Mouse (Mus musculus) neural tube, embryonic 15.5 days (tissue): ENCODE results near the gene Cyp2c69. TPM values are rescaled to one million over a fixed set of nuclear protein-coding genes. Genes with fewer than 3 reads are reported as not detected.
"Not testable (repeated sequence)": the region's sequence is repeated elsewhere in the genome, so short reads cannot be mapped to it uniquely, and the experiment has no call there.

Source experiments
- ATAC-seq: fragments of 200-750 bp; cut with Nextera tagmentation; 2 replicates; pipeline ENCODE4 v1.8.0; 2017; ENCODE audit warnings: mild to moderate bottlenecking, moderate TSS enrichment, moderate library complexity; ENCODE audit not compliant: low FRiP score
- H3K27ac ChIP-seq: fragments of 300-500 bp; sonication (generic); replicated peaks from 2 replicates; pipeline ENCODE4 v1.5.1; 2015; ENCODE audit warnings: mild to moderate bottlenecking, inconsistent platforms
- H3K27me3 ChIP-seq: fragments of 300-500 bp; sonication (generic); replicated peaks from 2 replicates; pipeline ENCODE4 v1.6.1; 2015; ENCODE audit warnings: inconsistent platforms
- H3K36me3 ChIP-seq: fragments of 300-500 bp; sonication (generic); 2 replicates; pipeline ENCODE4 v1.6.1; 2015; ENCODE audit warnings: inconsistent platforms
- H3K4me1 ChIP-seq: fragments of 300-500 bp; sonication (generic); 2 replicates; pipeline ENCODE4 v1.6.1; 2015; ENCODE audit warnings: inconsistent platforms
- H3K4me2 ChIP-seq: fragments of 300-500 bp; sonication (generic); 2 replicates; pipeline ENCODE4 v1.6.1; 2015; ENCODE audit warnings: inconsistent platforms, mild to moderate bottlenecking, moderate library complexity
- H3K4me3 ChIP-seq: fragments of 300-500 bp; sonication (generic); replicated peaks from 2 replicates; pipeline ENCODE4 v1.5.1; 2015; ENCODE audit warnings: mild to moderate bottlenecking, inconsistent platforms
- H3K9ac ChIP-seq: fragments of 300-500 bp; sonication (generic); replicated peaks from 2 replicates; pipeline ENCODE4 v1.6.1; 2015; ENCODE audit warnings: mild to moderate bottlenecking, inconsistent platforms
- H3K9me3 ChIP-seq: fragments of 300-500 bp; sonication (generic); replicated peaks from 2 replicates; pipeline ENCODE4 v1.6.1; 2016; ENCODE audit warnings: inconsistent platforms
- WGBS: fragments of 180-500 bp; shearing (Covaris S2); methylation state at CpG from one replicate; pipeline ENCODE4 v1.1.7; 2015; ENCODE audit warnings: mixed read lengths; 5-methylcytosine and 5-hydroxymethylcytosine counted together
- polyA plus RNA-seq: library from polyadenylated mRNA; unstranded; fragments of >200 nt; fragmentation: Nextera tagmentation; extraction: Ambion mirVana; gene quantifications from 2 replicates; pipeline ENCODE4 v1.2.1, GENCODE M21; 2015

The Cyp2c69 gene
- not detected in 2 replicates for polyA plus RNA-seq

GRCm38 (mm10) chr19:39886699-39887098, at the start of gene Cyp2c69:
Gene Cyp2c69, minus strand, starts transcription at chr19:39886799.
- not testable (repeated sequence) for H3K27me3 ChIP-seq, H3K9ac ChIP-seq, H3K4me1 ChIP-seq, H3K4me3 ChIP-seq, H3K27ac ChIP-seq, H3K9me3 ChIP-seq, H3K4me2 ChIP-seq, ATAC-seq, H3K36me3 ChIP-seq
- WGBS, result 93% methylated on average over 3 of the region's 3 CpGs

GRCm38 (mm10) chr19:39935396-39935795, 48.8 kb upstream of the Cyp2c69 start:
- H3K36me3 ChIP-seq, result no peaks in the 10 kb centered on the region
- 98% methylated on average over 2 of the region's 2 CpGs for WGBS
- no peak overlapping the region for H3K4me2 ChIP-seq
- H3K4me3 ChIP-seq, result no peak overlapping the region
- H3K27me3 ChIP-seq, result no peaks in the 10 kb centered on the region
- no peaks in the 10 kb centered on the region for H3K9me3 ChIP-seq
- H3K9ac ChIP-seq, result no peak overlapping the region
- ATAC-seq, result no peak
- no peaks in the 10 kb centered on the region for H3K4me1 ChIP-seq
- no peak overlapping the region for H3K27ac ChIP-seq

- Histone ChIP-seq H3K36me3 (no peaks in the 10 kb centered on the region), H3K9me3 (no peaks in the 10 kb centered on the region), H3K27me3 (no peaks in the 10 kb centered on the region), H3K9ac (no peak overlapping the region), H3K4me3 (no peak overlapping the region), H3K4me2 (no peak overlapping the region), H3K27ac (no peak overlapping the region), H3K4me1 (no peaks in the 10 kb centered on the region)
- 67% methylated on average over 1 of the region's 1 CpGs for WGBS
- no peak for ATAC-seq
Observed at GRCm38 (mm10) chr19:39930032-39930431, 43.4 kb upstream of the Cyp2c69 start.

- 83% methylated on average over 2 of the region's 2 CpGs for WGBS
- Histone ChIP-seq H3K9ac (no peak overlapping the region), H3K36me3 (no peaks in the 10 kb centered on the region), H3K4me1 (no peaks in the 10 kb centered on the region), H3K4me3 (no peak overlapping the region), H3K27me3 (no peaks in the 10 kb centered on the region), H3K9me3 (0 out of 2 replicates have a peak, but pooled peaks cover 5% of the 10 kb centered on the region), H3K4me2 (no peak overlapping the region), H3K27ac (no peak overlapping the region)
- ATAC-seq, result no peak
Observed at GRCm38 (mm10) chr19:39901656-39902055, 15.1 kb upstream of the Cyp2c69 start.

GRCm38 (mm10) chr19:39890079-39890478, 3.5 kb upstream of the Cyp2c69 start:
- H3K4me3 ChIP-seq, H3K4me1 ChIP-seq, H3K9ac ChIP-seq, H3K27ac ChIP-seq, H3K4me2 ChIP-seq, H3K36me3 ChIP-seq, H3K27me3 ChIP-seq, H3K9me3 ChIP-seq, ATAC-seq: not testable (repeated sequence)
- WGBS, result 79% methylated on average over 3 of the region's 3 CpGs

- no peaks in the 10 kb centered on the region for H3K9me3 ChIP-seq
- H3K4me2 ChIP-seq, result no peak overlapping the region
- H3K27ac ChIP-seq, result no peak overlapping the region
- H3K36me3 ChIP-seq, result no peaks in the 10 kb centered on the region
- 81% methylated on average over 1 of the region's 1 CpGs for WGBS
- H3K27me3 ChIP-seq, result no peaks in the 10 kb centered on the region
- no peaks in the 10 kb centered on the region for H3K4me1 ChIP-seq
- no peak for ATAC-seq
- no peak overlapping the region for H3K9ac ChIP-seq
- no peak overlapping the region for H3K4me3 ChIP-seq
Observed at GRCm38 (mm10) chr19:39866133-39866532, 20.5 kb downstream of the Cyp2c69 start.

GRCm38 (mm10) chr19:39820931-39821330, 65.7 kb downstream of the Cyp2c69 start:
- H3K36me3 ChIP-seq, H3K9me3 ChIP-seq, ATAC-seq, H3K4me3 ChIP-seq, H3K4me1 ChIP-seq, H3K9ac ChIP-seq, H3K4me2 ChIP-seq, H3K27ac ChIP-seq, H3K27me3 ChIP-seq: not testable (repeated sequence)
- WGBS, result 83% methylated on average over 2 of the region's 2 CpGs

- not testable (repeated sequence) for H3K4me1 ChIP-seq, H3K36me3 ChIP-seq, H3K4me3 ChIP-seq, H3K9ac ChIP-seq, H3K27me3 ChIP-seq, H3K4me2 ChIP-seq, H3K9me3 ChIP-seq, H3K27ac ChIP-seq, ATAC-seq
- 90% methylated on average over 1 of the region's 1 CpGs for WGBS
Observed at GRCm38 (mm10) chr19:39816400-39816799, 70.2 kb downstream of the Cyp2c69 start.

- not testable (repeated sequence) for H3K9ac ChIP-seq, H3K27me3 ChIP-seq, H3K4me2 ChIP-seq, ATAC-seq, H3K4me1 ChIP-seq, H3K4me3 ChIP-seq, H3K9me3 ChIP-seq, H3K27ac ChIP-seq, H3K36me3 ChIP-seq
- 73% methylated on average over 4 of the region's 4 CpGs for WGBS
Observed at GRCm38 (mm10) chr19:39815991-39816390, 70.6 kb downstream of the Cyp2c69 start.

- H3K27ac ChIP-seq, H3K4me1 ChIP-seq, H3K9ac ChIP-seq, H3K27me3 ChIP-seq, ATAC-seq, H3K4me2 ChIP-seq, H3K36me3 ChIP-seq, H3K9me3 ChIP-seq, H3K4me3 ChIP-seq: not testable (repeated sequence)
- WGBS, result 87% methylated on average over 3 of the region's 3 CpGs
Observed at GRCm38 (mm10) chr19:39812714-39813113, 73.9 kb downstream of the Cyp2c69 start, which contains the start of gene Cyp2c40. Gene Cyp2c40, minus strand, starts transcription at chr19:39812814.

Other genes with a start within 250 kb of the Cyp2c69 start
- not detected in 2 replicates for gene Cyp2c67, start 237.7 kb downstream of the Cyp2c69 start, polyA plus RNA-seq
- gene Cyp2c68, start 145.7 kb downstream of the Cyp2c69 start, polyA plus RNA-seq, result 0.12 and 4.8 TPM in 2 replicates
- gene Cyp2c40, start 74.0 kb downstream of the Cyp2c69 start, polyA plus RNA-seq, result not detected in 2 replicates
- gene Cyp2c37, start 105.6 kb upstream of the Cyp2c69 start, polyA plus RNA-seq, result not detected in 2 replicates
- not detected in 2 replicates for gene Cyp2c54, start 187.0 kb upstream of the Cyp2c69 start, polyA plus RNA-seq
- gene Cyp2c50, start 202.9 kb upstream of the Cyp2c69 start, polyA plus RNA-seq, result not detected in 2 replicates